Mouse (Mus musculus) kidney, postnatal 0 days (tissue): ENCODE measurements around the gene Ubald1. TPM values are rescaled to one million over a fixed set of nuclear protein-coding genes. Genes with fewer than 3 reads are reported as not detected.
A peak's percentile ranks its signal among the peaks of the same experiment; 100 is the strongest.

ENCODE experiments used
- ATAC-seq: fragments of 200-750 bp; cut with Nextera tagmentation; replicated peaks from 2 replicates; pipeline ENCODE4 v1.8.0; 2017; ENCODE audit warnings: low read depth, moderate number of reproducible peaks, moderate TSS enrichment, moderate library complexity; ENCODE audit not compliant: low FRiP score
- DNase-seq: peaks from one replicate; pipeline ENCODE4 v3.0.0-alpha.2; 2016; ENCODE audit warnings: low spot score
- H3K27ac ChIP-seq: fragments of 300-500 bp; sonication (generic); 2 replicates; pipeline ENCODE4 v1.5.1; 2014; ENCODE audit warnings: mild to moderate bottlenecking
- H3K27me3 ChIP-seq: fragments of 300-500 bp; sonication (generic); 2 replicates; pipeline ENCODE4 v1.6.1; 2014; ENCODE audit warnings: low read length, mixed read lengths; ENCODE audit not compliant: insufficient read depth
- H3K36me3 ChIP-seq: fragments of 300-500 bp; sonication (generic); 2 replicates; pipeline ENCODE4 v1.6.1; 2014; ENCODE audit warnings: low read length, mixed read lengths; ENCODE audit not compliant: insufficient read depth
- H3K4me1 ChIP-seq: fragments of 300-500 bp; sonication (generic); replicated peaks from 2 replicates; pipeline ENCODE4 v1.6.1; 2014; ENCODE audit warnings: antibody characterized with exemption, low read length, mixed read lengths; ENCODE audit not compliant: insufficient read depth
- H3K4me2 ChIP-seq: fragments of 300-500 bp; sonication (generic); 2 replicates; pipeline ENCODE4 v1.6.1; 2014; ENCODE audit warnings: mild to moderate bottlenecking, low read length, moderate library complexity, mixed read lengths
- H3K4me3 ChIP-seq: fragments of 300-500 bp; sonication (generic); replicated peaks from 2 replicates; pipeline ENCODE4 v1.5.1; 2014; ENCODE audit warnings: low read depth, low read length
- H3K9ac ChIP-seq: fragments of 300-500 bp; sonication (generic); 2 replicates; pipeline ENCODE4 v1.6.1; 2014; ENCODE audit warnings: low read depth, low read length
- H3K9me3 ChIP-seq: fragments of 300-500 bp; sonication (generic); replicated peaks from 2 replicates; pipeline ENCODE4 v1.6.1; 2016; ENCODE audit warnings: low read length, inconsistent platforms, mixed read lengths
- CTCF ChIP-seq: IDR thresholded peaks from 2 replicates; pipeline ENCODE4 v1.5.1; 2016; ENCODE audit warnings: antibody characterized with exemption, low read depth, mild to moderate bottlenecking, moderate library complexity
- WGBS: fragments of 180-500 bp; shearing (Covaris S2); extraction: QIAGEN DNeasy Blood & Tissue Kit; methylation state at CpG from one replicate; pipeline ENCODE4 v1.1.7; 2014; 5-methylcytosine and 5-hydroxymethylcytosine counted together
- polyA plus RNA-seq: library from polyadenylated mRNA; unstranded; fragments of >200 nt; fragmentation: Nextera tagmentation; extraction: Ambion mirVana; gene quantifications from 2 replicates; pipeline ENCODE4 v1.2.1, GENCODE M21; 2015

Ubald1 gene
- polyA plus RNA-seq, 1 experiment from 2014 or later, result 41.5 TPM

- no peak for TF ChIP-seq CTCF
- ATAC-seq (no peak), DNase-seq (no peak)
- WGBS, result 85% methylated on average over 3 of the region's 3 CpGs
- Histone ChIP-seq H3K36me3 (no peaks in the 10 kb centered on the region), H3K4me1 (no peaks in the 10 kb centered on the region), H3K4me2 (no peak within 1 kb of the TSS), H3K9ac (no peak within 1 kb of the TSS), H3K27ac (no peak within 1 kb of the TSS), H3K27me3 (no peaks in the 10 kb centered on the region), H3K9me3 (no peaks in the 10 kb centered on the region), H3K4me3 (no peak within 1 kb of the TSS)
These were observed 44.9 kb downstream of the Ubald1 start, which contains the start of gene 4930562C15Rik for GRCm38 (mm10) chr16:4835191-4835590. Gene 4930562C15Rik, plus strand, starts transcription at chr16:4835416.

- Histone ChIP-seq H3K36me3 (no peaks in the 10 kb centered on the region), H3K27me3 (no peaks in the 10 kb centered on the region), H3K9ac (no peak overlapping the region), H3K9me3 (no peaks in the 10 kb centered on the region), H3K4me1 (no peaks in the 10 kb centered on the region), H3K4me3 (no peak overlapping the region), H3K4me2 (no peak overlapping the region), H3K27ac (no peak overlapping the region)
- 73% methylated on average over 2 of the region's 2 CpGs for WGBS
- no peak for TF ChIP-seq CTCF
- ATAC-seq, result no peak
- DNase-seq, result no peak
These were observed 46.3 kb downstream of the Ubald1 start for GRCm38 (mm10) chr16:4833858-4834257.

- H3K4me3 ChIP-seq, result no peak overlapping the region
- H3K27me3 ChIP-seq, result no peaks in the 10 kb centered on the region
- no peaks in the 10 kb centered on the region for H3K9me3 ChIP-seq
- ATAC-seq, result no peak
- no peaks in the 10 kb centered on the region for H3K36me3 ChIP-seq
- no peak overlapping the region for H3K27ac ChIP-seq
- no peaks in the 10 kb centered on the region for H3K4me1 ChIP-seq
- WGBS, result 47% methylated on average over 15 of the region's 15 CpGs
- TF ChIP-seq CTCF, result peak; percentile 33; the same call in 1 of the 2 replicates
- no peak overlapping the region for H3K4me2 ChIP-seq
- H3K9ac ChIP-seq, result no peak overlapping the region
- peak; percentile 21 for DNase-seq
These were observed 48.3 kb downstream of the Ubald1 start for GRCm38 (mm10) chr16:4831650-4832419.

GRCm38 (mm10) chr16:4829271-4829900, 50.7 kb downstream of the Ubald1 start:
- no peak overlapping the region for H3K27ac ChIP-seq
- DNase-seq, result no peak
- H3K4me2 ChIP-seq, result no peak overlapping the region
- no peaks in the 10 kb centered on the region for H3K4me1 ChIP-seq
- TF ChIP-seq CTCF, result no peak
- H3K9ac ChIP-seq, result no peak overlapping the region
- H3K27me3 ChIP-seq, result no peaks in the 10 kb centered on the region
- no peaks in the 10 kb centered on the region for H3K9me3 ChIP-seq
- 76% methylated on average over 6 of the region's 6 CpGs for WGBS
- no peaks in the 10 kb centered on the region for H3K36me3 ChIP-seq
- H3K4me3 ChIP-seq, result no peak overlapping the region
- ATAC-seq, result no peak

- H3K27me3 ChIP-seq, result no peaks in the 10 kb centered on the region
- no peaks in the 10 kb centered on the region for H3K36me3 ChIP-seq
- H3K9ac ChIP-seq, result no peak overlapping the region
- ATAC-seq, result no peak
- DNase-seq, result no peak
- H3K4me1 ChIP-seq, result no peaks in the 10 kb centered on the region
- no peaks in the 10 kb centered on the region for H3K9me3 ChIP-seq
- H3K4me2 ChIP-seq, result no peak overlapping the region
- WGBS, result 92% methylated on average over 5 of the region's 5 CpGs
- TF ChIP-seq CTCF, result no peak
- no peak overlapping the region for H3K4me3 ChIP-seq
- H3K27ac ChIP-seq, result no peak overlapping the region
These were observed 52.5 kb downstream of the Ubald1 start for GRCm38 (mm10) chr16:4827639-4828038.

Other genes starting within 250 kb of the Ubald1 start
- gene Vasn, start 240.4 kb downstream of the Ubald1 start, polyA plus RNA-seq, result 20.4 and 21.1 TPM in 2 replicates
- gene Dnaja3, start 240.3 kb downstream of the Ubald1 start, polyA plus RNA-seq, result 87.8 and 89.3 TPM in 2 replicates
- 13.1 and 16.8 TPM in 2 replicates for gene Coro7, start 200.5 kb downstream of the Ubald1 start, polyA plus RNA-seq
- 47.9 and 56.2 TPM in 2 replicates for gene Nmral1, start 161.0 kb downstream of the Ubald1 start, polyA plus RNA-seq
- gene Hmox2, start 154.0 kb downstream of the Ubald1 start, polyA plus RNA-seq, result 102 and 107 TPM in 2 replicates
- 81.1 and 91.2 TPM in 2 replicates for gene Cdip1, start 90.0 kb downstream of the Ubald1 start, polyA plus RNA-seq
- gene 4930562C15Rik, start 44.9 kb downstream of the Ubald1 start, polyA plus RNA-seq, result 0.14 TPM in 1 of 2 replicates, not detected in the other
- gene Mgrn1, start 5.9 kb upstream of the Ubald1 start, polyA plus RNA-seq, result 85.9 and 99.0 TPM in 2 replicates
- gene Nudt16l1, start 58.4 kb upstream of the Ubald1 start, polyA plus RNA-seq, result 152 and 161 TPM in 2 replicates
- 54.1 and 55.9 TPM in 2 replicates for gene Anks3, start 83.9 kb upstream of the Ubald1 start, polyA plus RNA-seq
- gene Sept12, start 117.5 kb upstream of the Ubald1 start, polyA plus RNA-seq, result not detected in 2 replicates
- 30.9 and 38.3 TPM in 2 replicates for gene Smim22, start 127.0 kb upstream of the Ubald1 start, polyA plus RNA-seq
- 90.7 and 106 TPM in 2 replicates for gene Rogdi, start 133.2 kb upstream of the Ubald1 start, polyA plus RNA-seq
- gene Glyr1, start 169.5 kb upstream of the Ubald1 start, polyA plus RNA-seq, result 108 and 120 TPM in 2 replicates
- 15.2 and 16.8 TPM in 2 replicates for gene Ubn1, start 169.7 kb upstream of the Ubald1 start, polyA plus RNA-seq